Mouse (Mus musculus): ENCODE measurements around the gene Gm49340.
"Not testable (repeated sequence)": the region's sequence is repeated elsewhere in the genome, so short reads cannot be mapped to it uniquely, and the experiment has no call there.

Gene Gm49340

GRCm38 (mm10) chr11:73329442-73329841 is at the start of gene Gm49340, which contains the start of the genes Aspa and Spata22:
TSS of gene Gm49340 (plus strand) at chr11:73329741.
TSS of gene Aspa (minus strand) at chr11:73329596.
TSS of gene Spata22 (plus strand) at chr11:73329741.
- no peak for DNase-seq

- DNase-seq: no peak
Observed at GRCm38 (mm10) chr11:73280710-73281109, 48.8 kb upstream of the Gm49340 start.

- peak; percentile 7 to 15 for DNase-seq
Observed at GRCm38 (mm10) chr11:73281528-73282027, 48.0 kb upstream of the Gm49340 start.

- DNase-seq: no peak
Observed at GRCm38 (mm10) chr11:73283369-73283768, 46.2 kb upstream of the Gm49340 start.

GRCm38 (mm10) chr11:73283926-73284325 is 45.6 kb upstream of the Gm49340 start:
- DNase-seq: no peak

- DNase-seq: no peak
Observed at GRCm38 (mm10) chr11:73284351-73284750, 45.2 kb upstream of the Gm49340 start.

GRCm38 (mm10) chr11:73289621-73290020 is 39.9 kb upstream of the Gm49340 start:
- no peak for DNase-seq

GRCm38 (mm10) chr11:73303123-73303522 is 26.4 kb upstream of the Gm49340 start:
- DNase-seq: no peak

GRCm38 (mm10) chr11:73315961-73316360 is 13.6 kb upstream of the Gm49340 start:
- DNase-seq: no peak

- DNase-seq: not testable (repeated sequence)
Observed at GRCm38 (mm10) chr11:73318581-73318980, 11.0 kb upstream of the Gm49340 start.

- DNase-seq: not testable (repeated sequence)
Observed at GRCm38 (mm10) chr11:73321064-73321463, 8.5 kb upstream of the Gm49340 start.

- no peak for DNase-seq
Observed at GRCm38 (mm10) chr11:73323906-73324830, 5.4 kb upstream of the Gm49340 start.

GRCm38 (mm10) chr11:73326485-73326886 is 3.1 kb upstream of the Gm49340 start:
- no peak for DNase-seq

GRCm38 (mm10) chr11:73327361-73327760 is 2.2 kb upstream of the Gm49340 start:
- no peak for DNase-seq

GRCm38 (mm10) chr11:73333357-73333756 is 3.8 kb downstream of the Gm49340 start:
- DNase-seq: no peak

GRCm38 (mm10) chr11:73336919-73337318 is 7.4 kb downstream of the Gm49340 start:
- no peak for DNase-seq

GRCm38 (mm10) chr11:73350483-73350882 is 20.9 kb downstream of the Gm49340 start, which contains the start of gene Olfr20:
TSS of gene Olfr20 (plus strand) at chr11:73350783.
- DNase-seq: no peak

GRCm38 (mm10) chr11:73370946-73371345 is 41.4 kb downstream of the Gm49340 start, which contains the start of gene Olfr376:
TSS of gene Olfr376 (plus strand) at chr11:73371246.
- DNase-seq: no peak

- no peak for DNase-seq
Observed at GRCm38 (mm10) chr11:73395374-73395773, 65.8 kb downstream of the Gm49340 start.

- no peak for DNase-seq
Observed at GRCm38 (mm10) chr11:73399514-73399913, 70.0 kb downstream of the Gm49340 start, which contains the start of gene Olfr1. TSS of gene Olfr1 (minus strand) at chr11:73399614.

Data from thymus, adult 18-20 months (tissue).